Mouse (Mus musculus) small intestine, adult 2 months (tissue): ENCODE measurements around the gene Epha3. TPM values are rescaled to one million over a fixed set of nuclear protein-coding genes. Genes with fewer than 3 reads are reported as not detected.

Experiments
- H3K27ac ChIP-seq: fragments of 200-500 bp; 2 replicates; pipeline ENCODE4 v1.5.1; 2012; ENCODE audit warnings: low read depth, low read length, control low read depth, inconsistent platforms; ENCODE audit not compliant: insufficient read depth
- H3K27me3 ChIP-seq: fragments of 200-500 bp; 2 replicates; pipeline ENCODE4 v1.6.1; 2012; ENCODE audit warnings: mild to moderate bottlenecking, moderate library complexity, low read length, inconsistent platforms; ENCODE audit not compliant: control insufficient read depth, insufficient read depth
- H3K36me3 ChIP-seq: fragments of 200-500 bp; 2 replicates; pipeline ENCODE4 v1.6.1; 2012; ENCODE audit warnings: mild to moderate bottlenecking, low read length, control low read depth, inconsistent platforms; ENCODE audit not compliant: control insufficient read depth, insufficient read depth
- H3K4me1 ChIP-seq: fragments of 200-500 bp; 2 replicates; pipeline ENCODE4 v1.6.1; 2012; ENCODE audit warnings: low read length, inconsistent platforms, mixed read lengths; ENCODE audit not compliant: control insufficient read depth, insufficient read depth, insufficient read length
- H3K4me3 ChIP-seq: fragments of 200-500 bp; 2 replicates; pipeline ENCODE4 v1.5.1; 2012; ENCODE audit warnings: low read depth, mild to moderate bottlenecking, control low read depth, inconsistent platforms, low read length, moderate library complexity
- CTCF ChIP-seq: fragments of 200-500 bp; IDR thresholded peaks from 2 replicates; pipeline ENCODE4 v1.5.1; 2012; ENCODE audit warnings: low read depth, mild to moderate bottlenecking, control low read depth, inconsistent platforms, low read length, moderate library complexity, mixed read lengths; ENCODE audit not compliant: insufficient replicate concordance, insufficient read length; ENCODE audit errors: extremely low read depth
- POLR2A ChIP-seq: fragments of 200-500 bp; IDR thresholded peaks from 2 replicates; pipeline ENCODE4 v1.6.1; 2012; ENCODE audit warnings: low read depth, mild to moderate bottlenecking, control low read depth, inconsistent platforms, low read length, moderate library complexity
- WGBS: fragments of 180-500 bp; shearing (Covaris S2); methylation state at CpG from one replicate; pipeline ENCODE4 v1.1.7; 2018; 5-methylcytosine and 5-hydroxymethylcytosine counted together
- polyA plus RNA-seq: library from polyadenylated mRNA; depleted of rRNA; stranded (reverse); fragments of >200 nt; gene quantifications from 2 replicates; pipeline ENCODE4 v1.2.3, GENCODE M21; 2012

Epha3 gene
- polyA plus RNA-seq, 1 experiment: 0.05 TPM

DNA sequence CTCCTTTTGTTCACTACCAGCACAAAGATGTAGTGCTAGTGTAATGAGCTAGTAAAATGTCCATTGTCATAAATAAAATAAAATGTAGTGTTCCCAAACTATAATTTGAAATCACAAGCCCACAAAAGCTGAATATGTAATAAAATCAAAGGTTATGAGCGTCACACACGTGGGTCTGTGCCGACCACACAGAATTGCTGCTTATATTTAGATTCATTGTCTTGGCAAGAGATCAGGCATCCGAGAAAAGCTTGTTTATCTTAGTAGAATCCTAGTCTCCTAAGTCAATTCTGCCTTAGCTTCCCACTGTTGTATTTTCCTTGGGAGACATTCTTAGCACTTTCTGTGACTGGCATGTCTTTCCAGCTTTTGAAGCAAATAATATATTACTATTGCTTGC, 294.2 kb downstream of the Epha3 start:
- Histone ChIP-seq H3K27me3 (no peaks in the 10 kb centered on the region), H3K36me3 (no peaks in the 10 kb centered on the region), H3K4me1 (no peaks in the 10 kb centered on the region), H3K27ac (no peak overlapping the region), H3K4me3 (no peak overlapping the region)
- WGBS: 52% methylated on average over 4 of the region's 4 CpGs
- no peak for TF ChIP-seq CTCF
- no peak for TF ChIP-seq POLR2A

DNA sequence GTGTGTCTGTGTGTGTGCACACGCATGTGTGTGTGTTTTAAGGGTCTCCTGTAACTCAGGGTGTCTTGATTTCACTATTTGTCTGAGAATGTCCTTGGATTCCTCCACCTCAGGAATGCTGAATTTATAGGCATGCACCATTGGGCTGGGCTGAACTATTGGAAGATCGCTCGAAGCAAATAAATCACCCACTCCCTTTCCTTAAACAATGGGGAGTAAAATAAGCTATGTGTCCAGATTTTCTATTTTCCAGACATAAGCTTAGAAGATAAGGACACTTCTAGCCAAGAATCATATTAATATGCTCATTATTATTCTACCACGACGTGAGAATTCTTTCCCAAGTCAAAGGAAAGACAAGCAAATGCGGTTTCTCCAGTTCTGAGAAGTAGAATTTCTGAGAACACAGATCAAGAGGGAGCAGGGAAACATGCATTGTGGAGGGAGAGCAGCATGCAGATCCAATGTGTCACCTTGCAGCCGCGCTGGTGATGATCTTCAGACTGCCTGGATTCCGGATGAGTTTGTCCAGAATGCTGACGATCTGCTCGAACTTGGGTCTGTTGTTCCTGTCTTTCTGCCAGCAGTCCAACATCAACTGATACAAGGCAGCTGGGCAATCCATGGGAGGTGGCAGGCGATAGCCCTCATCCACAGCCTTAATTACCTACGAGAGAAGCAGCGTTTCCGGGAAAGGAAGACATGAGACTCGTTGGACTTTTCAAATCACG, 297.7 kb downstream of the Epha3 start:
- WGBS: 82% methylated on average over 17 of the region's 17 CpGs
- Histone ChIP-seq H3K4me3 (no peak overlapping the region), H3K36me3 (no peaks in the 10 kb centered on the region), H3K27me3 (no peaks in the 10 kb centered on the region), H3K27ac (no peak overlapping the region), H3K4me1 (no peaks in the 10 kb centered on the region)
- TF ChIP-seq CTCF (no peak), POLR2A (no peak)

DNA sequence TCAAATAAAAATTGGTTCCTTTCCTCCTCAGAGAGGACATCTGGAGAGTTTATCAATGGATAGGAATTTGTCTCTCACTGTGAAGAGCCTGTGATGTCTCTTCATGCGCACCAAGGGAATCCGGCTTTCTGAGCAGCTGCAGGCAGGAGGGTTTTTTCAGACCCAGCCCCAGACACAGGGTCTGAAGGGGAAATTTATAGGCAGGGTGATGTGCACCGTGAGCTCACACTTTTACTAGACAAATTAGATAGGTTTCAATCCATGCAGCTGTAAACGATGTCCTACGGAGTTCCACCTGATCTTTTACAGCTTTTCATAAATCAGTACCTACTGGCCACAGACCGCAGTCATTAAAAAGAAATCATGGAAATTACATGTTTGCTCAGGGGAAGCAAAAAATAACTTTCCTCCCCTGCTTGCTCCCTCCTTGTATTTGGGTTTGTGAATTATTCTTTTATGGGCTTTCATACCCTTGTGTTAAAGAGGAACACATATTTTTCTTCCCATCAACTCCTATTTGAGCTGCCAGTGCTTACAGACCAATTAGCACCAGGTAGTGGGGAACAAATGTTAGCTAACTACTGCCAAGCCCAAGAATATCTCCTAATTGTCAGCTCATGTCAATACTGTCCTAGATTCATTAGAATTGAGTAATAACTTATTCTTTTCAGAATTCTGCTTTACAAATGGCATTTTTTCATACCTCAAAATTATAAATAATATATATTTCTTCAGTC, 307.4 kb downstream of the Epha3 start:
- Histone ChIP-seq H3K27ac (no peak overlapping the region), H3K4me1 (no peaks in the 10 kb centered on the region), H3K36me3 (no peaks in the 10 kb centered on the region), H3K27me3 (no peaks in the 10 kb centered on the region), H3K4me3 (no peak overlapping the region)
- no peak for TF ChIP-seq POLR2A
- no peak for TF ChIP-seq CTCF
- WGBS: 53% methylated on average over 6 of the region's 6 CpGs

DNA sequence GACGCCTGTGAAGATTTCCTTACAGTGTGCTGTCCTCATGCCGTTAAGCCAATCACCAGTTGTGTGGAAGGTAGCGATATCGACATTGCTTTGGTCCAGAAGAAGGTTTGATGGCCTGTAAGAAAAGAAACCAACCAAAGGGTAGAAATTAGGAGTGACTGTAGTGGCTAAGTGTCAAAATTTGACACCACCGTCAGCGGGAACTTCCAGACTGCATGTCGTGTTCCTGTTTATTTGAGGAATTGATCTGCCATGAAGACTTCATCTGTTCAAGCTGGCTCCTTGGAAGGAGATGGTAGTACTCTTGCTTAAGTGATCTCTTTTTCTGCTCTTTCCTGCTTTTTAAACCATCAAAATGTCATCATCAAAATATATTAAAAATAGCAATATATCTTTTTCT, 311.4 kb downstream of the Epha3 start:
- Histone ChIP-seq H3K27me3 (no peaks in the 10 kb centered on the region), H3K27ac (no peak overlapping the region), H3K4me3 (no peak overlapping the region), H3K4me1 (no peaks in the 10 kb centered on the region), H3K36me3 (no peaks in the 10 kb centered on the region)
- 90% methylated on average over 7 of the region's 7 CpGs for WGBS
- no peak for TF ChIP-seq CTCF
- no peak for TF ChIP-seq POLR2A

DNA sequence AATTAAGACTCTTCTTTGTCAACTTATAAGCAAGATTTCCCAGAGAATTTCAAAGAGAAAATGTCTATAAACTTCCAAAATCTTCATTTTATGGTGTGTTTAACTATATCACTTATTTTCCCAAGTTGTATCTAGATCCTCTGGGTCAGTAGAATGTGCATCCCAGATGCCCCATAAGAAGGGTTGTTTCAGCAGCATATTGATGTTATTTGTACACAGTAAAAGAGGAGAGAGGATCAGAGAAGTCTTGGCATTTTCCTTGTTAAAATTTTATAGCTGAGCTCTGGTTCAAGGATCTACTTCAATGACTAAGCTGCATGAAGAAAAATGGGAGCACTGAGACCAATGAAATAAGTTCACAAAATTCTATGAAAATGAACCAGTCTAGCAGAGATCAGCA, 324.5 kb downstream of the Epha3 start:
- Histone ChIP-seq H3K4me1 (no peaks in the 10 kb centered on the region), H3K27ac (no peak overlapping the region), H3K27me3 (no peaks in the 10 kb centered on the region), H3K36me3 (no peaks in the 10 kb centered on the region), H3K4me3 (no peak overlapping the region)
- no peak for TF ChIP-seq CTCF
- TF ChIP-seq POLR2A: no peak

DNA sequence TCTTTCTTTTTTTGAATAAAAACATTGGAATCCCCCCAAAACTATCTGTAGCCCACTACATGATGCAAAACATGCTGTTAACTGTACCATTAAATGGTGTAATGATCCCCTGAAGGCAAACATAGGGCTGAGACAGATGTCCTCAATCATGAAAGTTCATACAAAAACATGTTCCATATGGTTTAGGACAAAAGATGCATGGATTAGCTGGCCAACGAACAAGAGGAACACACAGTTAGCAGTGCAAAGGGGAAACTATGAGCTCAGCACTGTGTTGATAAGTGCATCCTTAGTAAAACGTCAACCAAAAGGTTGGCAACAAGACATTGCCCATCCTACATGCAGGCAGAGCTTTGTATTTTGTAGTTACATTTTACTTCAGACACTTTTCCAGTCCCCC, 335.2 kb downstream of the Epha3 start:
- WGBS: 60% methylated on average over 2 of the region's 2 CpGs
- no peak overlapping the region for H3K27ac ChIP-seq
- TF ChIP-seq CTCF (no peak), POLR2A (no peak)
- no peaks in the 10 kb centered on the region for H3K36me3 ChIP-seq
- no peaks in the 10 kb centered on the region for H3K4me1 ChIP-seq
- no peak overlapping the region for H3K4me3 ChIP-seq
- H3K27me3 ChIP-seq: no peaks in the 10 kb centered on the region

DNA sequence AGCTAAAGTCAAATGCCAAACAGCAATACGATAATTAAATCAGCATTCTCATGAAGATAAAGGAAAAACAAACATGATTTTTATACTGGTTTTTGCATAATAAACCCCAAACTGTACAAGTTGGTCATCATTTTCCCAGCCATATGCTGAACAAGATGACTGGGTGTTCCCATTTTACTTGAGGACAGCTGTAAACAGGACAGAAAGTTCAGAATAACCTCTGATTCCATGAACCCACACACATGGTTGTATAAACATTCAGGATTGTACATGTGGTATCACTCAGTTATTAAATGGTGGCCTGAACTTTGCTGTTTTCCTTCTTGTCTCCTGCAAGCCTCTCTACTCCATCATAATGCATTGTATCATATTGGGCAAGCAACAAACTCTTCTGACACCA, 346.3 kb downstream of the Epha3 start:
- TF ChIP-seq CTCF (no peak), POLR2A (no peak)
- Histone ChIP-seq H3K4me1 (no peaks in the 10 kb centered on the region), H3K36me3 (no peaks in the 10 kb centered on the region), H3K27ac (no peak overlapping the region), H3K4me3 (no peak overlapping the region), H3K27me3 (no peaks in the 10 kb centered on the region)
- WGBS: 75% methylated on average over 1 of the region's 1 CpGs
